Mouse (Mus musculus) intestine, postnatal 0 days (tissue): ENCODE measurements around the gene Grk6. TPM values are rescaled to one million over a fixed set of nuclear protein-coding genes. Genes with fewer than 3 reads are reported as not detected.

Experiments
- ATAC-seq: fragments of 200-750 bp; cut with Nextera tagmentation; 2 replicates; pipeline ENCODE4 v1.8.0; 2017; ENCODE audit warnings: mild to moderate bottlenecking, moderate TSS enrichment, moderate library complexity
- H3K27ac ChIP-seq: fragments of 300-500 bp; sonication (generic); 2 replicates; pipeline ENCODE4 v1.5.1; 2014; ENCODE audit warnings: mild to moderate bottlenecking, low read depth, low read length, moderate library complexity
- H3K27me3 ChIP-seq: fragments of 300-500 bp; sonication (generic); replicated peaks from 2 replicates; pipeline ENCODE4 v1.6.1; 2014; ENCODE audit warnings: low read length, mixed read lengths; ENCODE audit not compliant: control insufficient read depth, insufficient read depth
- H3K36me3 ChIP-seq: fragments of 300-500 bp; sonication (generic); 2 replicates; pipeline ENCODE4 v1.6.1; 2014; ENCODE audit warnings: mild to moderate bottlenecking, moderate library complexity; ENCODE audit not compliant: control insufficient read depth, insufficient read depth
- H3K4me1 ChIP-seq: fragments of 300-500 bp; sonication (generic); replicated peaks from 2 replicates; pipeline ENCODE4 v1.6.1; 2014; ENCODE audit warnings: antibody characterized with exemption, low read length, mixed read lengths; ENCODE audit not compliant: control insufficient read depth, insufficient read depth
- H3K4me2 ChIP-seq: fragments of 300-500 bp; sonication (generic); replicated peaks from 2 replicates; pipeline ENCODE4 v1.6.1; 2014; ENCODE audit warnings: low read depth, mild to moderate bottlenecking, moderate library complexity
- H3K4me3 ChIP-seq: fragments of 300-500 bp; sonication (generic); 2 replicates; pipeline ENCODE4 v1.5.1; 2014; ENCODE audit warnings: low read depth, low read length
- H3K9ac ChIP-seq: fragments of 300-500 bp; sonication (generic); 2 replicates; pipeline ENCODE4 v1.6.1; 2014; ENCODE audit warnings: mild to moderate bottlenecking, low read depth, low read length
- H3K9me3 ChIP-seq: fragments of 300-500 bp; sonication (generic); 2 replicates; pipeline ENCODE4 v1.6.1; 2016; ENCODE audit warnings: mixed run types; ENCODE audit not compliant: control insufficient read depth
- CTCF ChIP-seq: sonication (generic); IDR thresholded peaks from 2 replicates; pipeline ENCODE4 v1.5.1; 2016; ENCODE audit warnings: low read depth, mild to moderate bottlenecking, control low read depth, antibody characterized with exemption, moderate library complexity
- WGBS: fragments of 180-500 bp; shearing (Covaris S2); extraction: QIAGEN DNeasy Blood & Tissue Kit; methylation state at CpG from one replicate; pipeline ENCODE4 v1.1.7; 2014; 5-methylcytosine and 5-hydroxymethylcytosine counted together
- polyA plus RNA-seq: library from polyadenylated mRNA; unstranded; fragments of >200 nt; fragmentation: Nextera tagmentation; extraction: Ambion mirVana; gene quantifications from 2 replicates; pipeline ENCODE4 v1.2.1, GENCODE M21; 2015

Gene Grk6
- polyA plus RNA-seq, 1 experiment from 2014 or later = 11.4 TPM

DNA sequence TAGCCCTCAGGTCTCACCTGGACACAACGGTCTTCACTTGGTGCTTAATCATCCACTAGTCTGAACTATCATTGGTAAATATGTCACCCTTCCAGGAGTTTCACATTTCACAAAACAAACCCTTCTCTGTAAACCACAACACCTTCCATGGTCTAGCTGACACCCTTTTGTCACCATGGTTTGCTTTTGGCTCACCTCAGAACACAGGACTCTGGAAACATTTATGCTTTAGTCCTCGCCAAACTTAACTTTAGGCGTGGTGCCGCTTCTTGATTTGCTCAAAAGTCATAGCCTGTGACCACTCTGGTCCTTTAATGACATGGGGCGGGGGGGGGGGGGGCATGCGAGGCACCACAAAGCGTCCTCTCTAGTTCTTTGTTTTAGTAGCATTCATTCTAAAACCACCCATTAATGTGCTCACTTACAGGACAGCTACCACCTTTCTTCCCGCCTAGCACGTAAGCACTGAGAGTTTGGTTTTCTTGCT lies 1.0 kb upstream of the Grk6 start:
- 23% methylated on average over 9 of the region's 9 CpGs for WGBS
- Histone ChIP-seq H3K9me3 (no peaks in the 10 kb centered on the region), H3K9ac (peak overlapping the region; percentile 17; the same call in 1 of the 2 replicates), H3K27ac (peak overlapping the region; percentile 95; the same call in 1 of the 2 replicates), H3K4me3 (peak overlapping the region; percentile 63), H3K4me2 (peak overlapping the region; percentile 89), H3K36me3 (no peaks in the 10 kb centered on the region), H3K27me3 (no peaks in the 10 kb centered on the region), H3K4me1 (peaks cover 13% of the 10 kb centered on the region)
- no peak for TF ChIP-seq CTCF
- no peak for ATAC-seq

DNA sequence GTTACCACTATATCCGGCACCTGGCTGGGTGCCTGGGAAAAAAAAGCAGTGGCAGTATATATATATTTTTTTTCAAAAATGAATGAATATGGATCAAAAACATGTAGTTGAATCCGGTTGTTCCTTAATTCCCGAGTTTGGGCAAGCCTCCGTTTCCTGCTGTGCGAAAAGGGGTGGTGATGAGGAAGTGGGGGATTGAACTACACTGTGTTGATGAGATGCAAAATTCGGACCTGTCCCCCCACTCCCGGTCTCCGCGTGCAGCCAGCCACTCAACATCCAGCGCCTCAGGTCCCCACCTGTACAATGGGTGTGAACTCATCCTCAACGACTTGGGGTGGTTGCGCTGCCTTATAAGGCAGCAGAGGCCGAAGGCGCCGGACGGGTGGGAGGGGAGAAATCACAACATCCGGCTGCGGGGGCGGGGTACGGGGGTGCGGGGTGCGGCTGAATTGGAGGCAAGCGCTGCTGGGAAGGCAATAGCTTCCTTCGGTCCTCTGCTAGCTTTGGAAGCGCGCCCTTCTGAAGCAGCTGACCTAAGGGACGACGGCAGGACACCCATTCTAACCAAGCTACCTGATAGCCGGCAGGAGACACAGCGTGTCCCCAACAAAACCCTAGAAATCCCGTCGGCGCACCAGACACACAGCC lies 461 bp upstream of the Grk6 start:
- H3K27me3 ChIP-seq = no peaks in the 10 kb centered on the region
- H3K9me3 ChIP-seq = no peaks in the 10 kb centered on the region
- WGBS = under 1% methylated on average over 29 of the region's 33 CpGs
- H3K36me3 ChIP-seq = no peaks in the 10 kb centered on the region
- peak overlapping the region; percentile 17; the same call in 1 of the 2 replicates for H3K9ac ChIP-seq
- peak overlapping the region; percentile 95 for H3K27ac ChIP-seq
- TF ChIP-seq CTCF = no peak
- H3K4me3 ChIP-seq = peak overlapping the region; percentile 63
- peak; percentile 58 for ATAC-seq
- H3K4me1 ChIP-seq = peaks cover 13% of the 10 kb centered on the region
- H3K4me2 ChIP-seq = peak overlapping the region; percentile 89

DNA sequence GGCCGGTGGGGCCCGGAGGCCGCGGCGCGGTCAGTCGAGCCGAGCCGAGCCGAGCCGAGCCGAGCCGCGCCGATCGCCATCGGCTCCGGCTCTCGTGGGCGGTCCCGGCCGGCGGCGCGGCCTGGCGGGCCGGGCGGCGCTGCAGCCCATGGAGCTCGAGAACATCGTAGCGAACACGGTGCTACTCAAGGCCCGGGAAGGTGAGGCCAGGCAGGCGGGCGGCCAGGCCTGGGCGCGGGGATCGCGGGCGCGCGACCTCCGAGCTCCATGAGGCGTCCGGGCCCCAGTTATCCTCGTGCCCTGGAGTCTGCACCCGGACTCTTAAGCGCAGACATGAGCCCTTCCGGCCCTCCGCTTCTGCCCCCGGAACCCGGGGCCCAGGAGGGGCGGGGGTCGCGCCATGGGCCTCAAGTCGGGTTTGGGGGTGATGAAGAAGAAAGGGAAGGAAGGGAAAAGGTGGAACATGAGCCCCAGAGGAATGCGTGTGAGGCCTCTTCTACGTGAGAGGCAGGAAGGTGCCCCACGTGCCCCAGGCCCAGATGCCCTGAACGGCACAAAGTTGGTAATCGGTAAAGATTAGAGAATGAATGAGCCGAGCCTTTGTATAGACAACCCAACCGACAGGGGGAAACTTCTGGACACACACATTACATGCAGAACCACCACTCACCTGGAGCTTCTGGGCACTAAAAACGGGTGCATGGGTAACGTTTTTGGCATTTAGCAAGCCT lies 654 bp downstream of the Grk6 start:
- TF ChIP-seq CTCF = peak; percentile 27; the same call in 1 of the 2 replicates
- Histone ChIP-seq H3K36me3 (peaks cover 5% of the 10 kb centered on the region; the same call in 1 of the 2 replicates), H3K4me2 (peak overlapping the region; percentile 89), H3K4me1 (peaks cover 13% of the 10 kb centered on the region), H3K4me3 (peak overlapping the region; percentile 63), H3K9ac (peak overlapping the region; percentile 73), H3K27ac (peak overlapping the region; percentile 95), H3K9me3 (no peaks in the 10 kb centered on the region), H3K27me3 (no peaks in the 10 kb centered on the region)
- WGBS = under 1% methylated on average over 66 of the region's 66 CpGs
- ATAC-seq = no peak

DNA sequence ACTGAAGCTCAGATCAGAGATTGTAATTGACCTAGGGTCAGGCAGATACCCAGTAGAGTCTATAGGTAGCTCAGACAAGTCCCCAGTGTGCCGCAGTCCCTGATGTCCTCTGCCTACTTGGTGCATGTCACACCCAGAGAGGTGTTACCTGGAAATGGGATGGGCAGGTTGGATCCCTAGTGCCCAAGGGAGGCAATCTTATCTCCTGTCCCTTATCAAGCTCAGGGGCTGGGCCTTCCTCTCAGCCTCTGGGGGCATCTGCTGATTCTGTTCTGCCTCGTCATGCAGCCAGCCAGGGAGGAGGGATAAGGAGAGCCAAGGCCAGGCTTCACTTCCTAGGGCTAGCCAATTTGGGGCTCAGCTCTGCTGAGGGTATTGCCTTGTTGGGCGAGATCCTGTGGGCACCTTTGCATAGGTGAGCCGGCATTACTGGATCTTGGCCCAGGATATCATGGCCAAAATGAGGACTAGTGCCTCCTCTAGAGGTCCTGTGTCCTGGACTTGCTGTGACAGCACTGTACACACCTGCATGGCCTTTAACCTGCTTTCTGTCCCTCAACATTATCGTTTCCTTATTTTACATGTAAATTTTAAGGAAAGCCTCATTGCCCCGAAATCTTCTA lies 1.7 kb downstream of the Grk6 start:
- H3K9me3 ChIP-seq = no peaks in the 10 kb centered on the region
- peak overlapping the region; percentile 89 for H3K4me2 ChIP-seq
- no peak overlapping the region for H3K4me3 ChIP-seq
- 48% methylated on average over 6 of the region's 6 CpGs for WGBS
- ATAC-seq = no peak
- peaks cover 13% of the 10 kb centered on the region for H3K4me1 ChIP-seq
- peak overlapping the region; percentile 73; the same call in 1 of the 2 replicates for H3K9ac ChIP-seq
- H3K27ac ChIP-seq = no peak overlapping the region
- peaks cover 16% of the 10 kb centered on the region for H3K36me3 ChIP-seq
- H3K27me3 ChIP-seq = no peaks in the 10 kb centered on the region
- no peak for TF ChIP-seq CTCF

DNA sequence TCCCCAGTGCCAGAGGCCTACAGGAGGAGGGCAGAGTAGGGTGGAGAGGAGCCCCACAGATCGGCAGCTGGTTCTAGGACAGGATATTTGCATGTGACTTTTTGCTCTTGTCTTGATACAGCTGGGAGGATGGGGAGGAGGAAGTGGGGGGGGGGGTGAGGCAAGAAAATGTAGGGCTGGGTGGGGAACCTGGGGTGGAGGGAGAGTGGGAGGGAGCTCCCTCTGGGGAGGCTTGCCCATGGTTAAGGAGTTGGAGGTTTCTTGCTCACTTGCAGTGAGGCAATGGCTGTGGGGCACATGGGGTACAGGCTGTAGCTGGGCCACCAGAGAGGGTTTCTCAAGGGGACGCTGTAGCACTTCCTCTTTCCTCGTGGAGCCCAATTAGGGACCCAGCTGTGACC lies 2.7 kb downstream of the Grk6 start:
- Histone ChIP-seq H3K9me3 (no peaks in the 10 kb centered on the region), H3K4me3 (no peak overlapping the region), H3K9ac (no peak overlapping the region), H3K4me1 (peaks cover 13% of the 10 kb centered on the region), H3K4me2 (no peak overlapping the region), H3K27ac (no peak overlapping the region), H3K27me3 (no peaks in the 10 kb centered on the region), H3K36me3 (peaks cover 25% of the 10 kb centered on the region)
- WGBS = 58% methylated on average over 3 of the region's 3 CpGs
- no peak for ATAC-seq
- no peak for TF ChIP-seq CTCF

DNA sequence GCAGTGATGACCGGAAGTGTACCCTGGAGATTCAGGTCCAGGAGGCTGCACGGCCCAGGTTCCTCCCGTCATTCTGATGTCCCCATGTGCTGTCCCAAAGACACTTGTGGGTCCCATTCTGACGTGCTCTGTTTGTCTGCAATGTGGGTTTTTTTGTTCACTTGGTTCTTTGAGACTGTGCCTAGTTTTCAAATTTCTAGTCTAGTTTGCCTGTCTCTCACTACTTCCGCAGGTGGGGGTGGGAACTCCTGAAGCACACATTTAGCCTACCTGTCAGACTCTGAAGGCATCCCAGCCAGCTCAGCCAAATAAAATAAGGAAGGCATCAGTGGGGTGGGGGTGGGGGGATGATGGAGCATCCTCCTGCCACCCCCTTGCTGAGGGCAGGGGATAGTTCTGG lies 3.3 kb downstream of the Grk6 start:
- Histone ChIP-seq H3K27ac (no peak overlapping the region), H3K9ac (no peak overlapping the region), H3K4me2 (no peak overlapping the region), H3K4me3 (no peak overlapping the region), H3K4me1 (peaks cover 13% of the 10 kb centered on the region), H3K36me3 (peaks cover 31% of the 10 kb centered on the region), H3K9me3 (no peaks in the 10 kb centered on the region), H3K27me3 (no peaks in the 10 kb centered on the region)
- no peak for ATAC-seq
- WGBS = 89% methylated on average over 5 of the region's 5 CpGs
- no peak for TF ChIP-seq CTCF
